Mouse (Mus musculus) limb, embryonic 12.5 days (tissue): ENCODE data around the gene Ctsh. TPM values are rescaled to one million over a fixed set of nuclear protein-coding genes. Genes with fewer than 3 reads are reported as not detected.

Experiments used
- ATAC-seq: fragments of 200-750 bp; cut with Nextera tagmentation; 2 replicates; pipeline ENCODE4 v1.8.0; 2017; ENCODE audit warnings: low read depth, moderate TSS enrichment; ENCODE audit not compliant: insufficient number of reproducible peaks, insufficient read depth, low FRiP score, low TSS enrichment
- H3K27ac ChIP-seq: fragments of 300-500 bp; sonication (generic); 2 replicates; pipeline ENCODE4 v1.5.1; 2016; ENCODE audit warnings: mild to moderate bottlenecking, moderate library complexity
- H3K27me3 ChIP-seq: fragments of 300-500 bp; sonication (generic); 2 replicates; pipeline ENCODE4 v1.6.1; 2016; ENCODE audit warnings: mild to moderate bottlenecking, moderate library complexity
- H3K36me3 ChIP-seq: fragments of 300-500 bp; sonication (generic); 2 replicates; pipeline ENCODE4 v1.6.1; 2016; ENCODE audit warnings: mild to moderate bottlenecking, moderate library complexity
- H3K4me1 ChIP-seq: fragments of 300-500 bp; sonication (generic); replicated peaks from 2 replicates; pipeline ENCODE4 v1.6.1; 2016
- H3K4me2 ChIP-seq: fragments of 300-500 bp; sonication (generic); 2 replicates; pipeline ENCODE4 v1.6.1; 2016; ENCODE audit warnings: mild to moderate bottlenecking, moderate library complexity
- H3K4me3 ChIP-seq: fragments of 300-500 bp; sonication (generic); replicated peaks from 2 replicates; pipeline ENCODE4 v1.5.1; 2016; ENCODE audit warnings: mild to moderate bottlenecking
- H3K9ac ChIP-seq: fragments of 300-500 bp; sonication (generic); replicated peaks from 2 replicates; pipeline ENCODE4 v1.6.1; 2016; ENCODE audit warnings: mild to moderate bottlenecking, moderate library complexity
- H3K9me3 ChIP-seq: fragments of 300-500 bp; sonication (generic); 2 replicates; pipeline ENCODE4 v1.6.1; 2016; ENCODE audit warnings: mild to moderate bottlenecking, moderate library complexity
- WGBS: fragments of 180-500 bp; shearing (Covaris S2); methylation state at CpG from one replicate; pipeline ENCODE4 v1.1.7; 2016; 5-methylcytosine and 5-hydroxymethylcytosine counted together
- polyA plus RNA-seq: library from polyadenylated mRNA; unstranded; fragments of >200 nt; fragmentation: Nextera tagmentation; extraction: Ambion mirVana; gene quantifications from 2 replicates; pipeline ENCODE4 v1.2.1, GENCODE M21; 2016

The Ctsh gene
- polyA plus RNA-seq, result 12.6 and 15.9 TPM in 2 replicates

GRCm38 (mm10) chr9:90053852-90054251 is at the start of gene Ctsh:
TSS of gene Ctsh (plus strand) at chr9:90054152.
- ATAC-seq, result no peak
- Histone ChIP-seq H3K4me1 (no peaks in the 10 kb centered on the region), H3K27ac (0 out of 2 replicates have a peak within 1 kb of the TSS, but pooled peaks have one; percentile 7), H3K9me3 (no peaks in the 10 kb centered on the region), H3K4me2 (peak within 1 kb of the TSS; percentile 93), H3K27me3 (peaks cover 3% of the 10 kb centered on the region; the same call in 1 of the 2 replicates), H3K4me3 (peak within 1 kb of the TSS; percentile 50), H3K9ac (peak within 1 kb of the TSS; percentile 56), H3K36me3 (no peaks in the 10 kb centered on the region)
- 75% methylated on average over 2 of the region's 2 CpGs for WGBS

DNA sequence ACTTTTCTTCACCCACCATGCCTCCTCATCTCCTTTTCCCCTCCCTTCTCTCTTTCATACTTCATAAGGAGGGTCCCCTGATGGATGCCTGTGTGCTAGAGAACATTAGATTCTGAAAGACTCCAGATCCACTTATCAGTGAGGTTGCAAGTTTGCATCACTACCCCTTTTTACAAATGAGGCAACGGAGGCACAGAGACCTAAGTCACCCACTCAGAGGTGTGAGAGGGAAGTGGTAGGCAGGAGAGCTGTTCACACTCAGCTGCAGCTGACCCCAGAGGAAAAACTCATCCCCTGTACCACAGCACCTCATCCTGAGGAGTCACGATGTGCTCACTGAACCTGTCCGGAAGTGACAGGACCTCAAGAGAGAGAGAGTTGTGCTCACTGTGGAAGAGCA is 47.5 kb upstream of the Ctsh start:
- no peak for ATAC-seq
- Histone ChIP-seq H3K36me3 (no peaks in the 10 kb centered on the region), H3K27me3 (no peaks in the 10 kb centered on the region), H3K4me3 (no peak overlapping the region), H3K9ac (no peak overlapping the region), H3K4me1 (no peaks in the 10 kb centered on the region), H3K4me2 (no peak overlapping the region), H3K9me3 (no peaks in the 10 kb centered on the region), H3K27ac (no peak overlapping the region)
- 94% methylated on average over 3 of the region's 3 CpGs for WGBS

- Histone ChIP-seq H3K9ac (no peak overlapping the region), H3K36me3 (no peaks in the 10 kb centered on the region), H3K27me3 (no peaks in the 10 kb centered on the region), H3K4me3 (no peak overlapping the region), H3K4me1 (no peaks in the 10 kb centered on the region), H3K27ac (no peak overlapping the region), H3K9me3 (no peaks in the 10 kb centered on the region), H3K4me2 (no peak overlapping the region)
- no peak for ATAC-seq
- 48% methylated on average over 2 of the region's 2 CpGs for WGBS
Measured at GRCm38 (mm10) chr9:90007094-90007493, 46.9 kb upstream of the Ctsh start.

DNA sequence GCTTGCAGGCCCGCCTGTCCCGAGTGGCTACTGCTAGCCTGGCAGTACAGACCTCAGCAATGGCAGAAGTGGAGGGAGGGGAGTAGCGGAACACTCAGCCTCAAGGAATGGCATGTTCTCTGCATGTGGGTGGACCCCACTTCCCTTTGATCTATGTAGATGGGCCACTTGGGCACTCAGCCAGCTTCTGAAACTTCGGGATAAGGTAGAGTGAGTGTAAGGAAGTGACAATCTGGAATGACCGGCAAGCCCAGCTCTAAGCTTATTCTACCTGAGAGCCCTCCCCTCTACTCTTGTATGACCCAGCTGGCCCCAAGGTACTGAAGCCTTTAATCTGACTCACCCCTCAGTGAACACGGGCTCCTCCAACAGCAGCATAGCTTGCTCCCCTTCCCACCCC is 45.8 kb upstream of the Ctsh start:
- Histone ChIP-seq H3K36me3 (no peaks in the 10 kb centered on the region), H3K27ac (no peak overlapping the region), H3K4me2 (no peak overlapping the region), H3K27me3 (no peaks in the 10 kb centered on the region), H3K4me3 (no peak overlapping the region), H3K9me3 (0 out of 2 replicates have a peak, but pooled peaks cover 3% of the 10 kb centered on the region), H3K9ac (no peak overlapping the region), H3K4me1 (no peaks in the 10 kb centered on the region)
- 80% methylated on average over 6 of the region's 6 CpGs for WGBS
- ATAC-seq, result 0 out of 2 replicates have a peak, but pooled peaks have one; percentile 38

DNA sequence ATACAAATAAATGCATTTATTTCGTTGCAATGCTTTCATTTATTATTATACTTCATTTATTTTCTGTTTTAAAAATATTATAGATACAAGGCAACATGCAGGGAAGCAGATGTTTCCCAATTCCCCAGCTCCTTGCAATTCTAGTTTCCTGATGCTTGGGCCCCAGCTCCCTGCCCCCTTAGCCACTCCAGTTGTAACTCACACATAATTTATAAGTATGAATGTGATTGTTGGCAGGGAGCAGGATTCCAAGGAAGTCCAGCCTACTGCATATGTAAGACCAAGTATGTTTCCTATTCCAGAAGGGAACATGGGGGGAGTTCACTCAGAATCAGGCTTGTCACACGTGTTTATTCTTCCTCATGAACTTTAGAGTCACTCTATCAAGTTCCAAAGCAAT is 42.1 kb upstream of the Ctsh start:
- H3K9me3 ChIP-seq, result 0 out of 2 replicates have a peak, but pooled peaks cover 3% of the 10 kb centered on the region

GRCm38 (mm10) chr9:90014649-90015048 is 39.3 kb upstream of the Ctsh start:
- H3K4me3 ChIP-seq, result no peak overlapping the region
- ATAC-seq, result no peak
- H3K4me1 ChIP-seq, result no peaks in the 10 kb centered on the region
- H3K9me3 ChIP-seq, result 0 out of 2 replicates have a peak, but pooled peaks cover 3% of the 10 kb centered on the region
- H3K27ac ChIP-seq, result no peak overlapping the region
- H3K4me2 ChIP-seq, result no peak overlapping the region
- H3K36me3 ChIP-seq, result no peaks in the 10 kb centered on the region
- 84% methylated on average over 3 of the region's 3 CpGs for WGBS
- H3K9ac ChIP-seq, result no peak overlapping the region
- no peaks in the 10 kb centered on the region for H3K27me3 ChIP-seq

More for the DNA sequence above, 42.1 kb upstream of the Ctsh start:
- Histone ChIP-seq H3K4me3 (no peak overlapping the region), H3K36me3 (no peaks in the 10 kb centered on the region), H3K27me3 (no peaks in the 10 kb centered on the region), H3K9ac (no peak overlapping the region), H3K4me2 (no peak overlapping the region), H3K4me1 (no peaks in the 10 kb centered on the region), H3K27ac (no peak overlapping the region)
- WGBS, result 56% methylated on average over 2 of the region's 2 CpGs
- no peak for ATAC-seq

GRCm38 (mm10) chr9:90016204-90016603 is 37.7 kb upstream of the Ctsh start:
- no peak for ATAC-seq
- no peaks in the 10 kb centered on the region for H3K4me1 ChIP-seq
- no peaks in the 10 kb centered on the region for H3K27me3 ChIP-seq
- H3K4me3 ChIP-seq, result no peak overlapping the region
- 62% methylated on average over 6 of the region's 6 CpGs for WGBS
- 0 out of 2 replicates have a peak, but pooled peaks cover 3% of the 10 kb centered on the region for H3K9me3 ChIP-seq
- no peaks in the 10 kb centered on the region for H3K36me3 ChIP-seq
- no peak overlapping the region for H3K4me2 ChIP-seq
- H3K9ac ChIP-seq, result no peak overlapping the region
- no peak overlapping the region for H3K27ac ChIP-seq

DNA sequence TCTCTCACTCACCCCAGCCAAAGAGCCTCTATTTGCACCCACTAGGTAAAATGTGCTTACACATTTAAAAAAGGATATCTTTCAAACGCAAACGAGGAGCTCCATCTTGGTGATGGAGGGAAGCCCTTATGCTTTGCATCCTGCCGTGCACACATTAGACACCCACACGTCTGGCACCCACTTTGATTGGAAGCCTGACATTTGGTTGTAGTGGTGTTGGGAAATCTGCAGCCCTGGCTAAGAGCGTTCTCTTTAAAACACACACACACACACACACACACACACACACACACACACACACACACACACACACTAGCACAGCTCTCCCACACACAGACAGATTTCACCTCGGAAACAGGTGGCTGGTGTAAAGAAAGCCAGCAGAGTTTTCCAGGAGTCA is 33.1 kb upstream of the Ctsh start:
- Histone ChIP-seq H3K4me2 (no peak overlapping the region), H3K9ac (no peak overlapping the region), H3K27me3 (no peaks in the 10 kb centered on the region), H3K9me3 (no peaks in the 10 kb centered on the region), H3K27ac (no peak overlapping the region), H3K4me1 (no peaks in the 10 kb centered on the region), H3K36me3 (no peaks in the 10 kb centered on the region), H3K4me3 (no peak overlapping the region)
- 78% methylated on average over 6 of the region's 6 CpGs for WGBS
- no peak for ATAC-seq

GRCm38 (mm10) chr9:90021442-90021841 is 32.5 kb upstream of the Ctsh start:
- WGBS, result 89% methylated on average over 4 of the region's 4 CpGs
- Histone ChIP-seq H3K36me3 (no peaks in the 10 kb centered on the region), H3K9ac (no peak overlapping the region), H3K4me2 (no peak overlapping the region), H3K27me3 (no peaks in the 10 kb centered on the region), H3K27ac (no peak overlapping the region), H3K9me3 (no peaks in the 10 kb centered on the region), H3K4me3 (no peak overlapping the region), H3K4me1 (no peaks in the 10 kb centered on the region)
- ATAC-seq, result no peak

- H3K27me3 ChIP-seq, result no peaks in the 10 kb centered on the region
- no peaks in the 10 kb centered on the region for H3K36me3 ChIP-seq
- no peak overlapping the region for H3K9ac ChIP-seq
- no peaks in the 10 kb centered on the region for H3K4me1 ChIP-seq
- 88% methylated on average over 6 of the region's 6 CpGs for WGBS
- H3K9me3 ChIP-seq, result no peaks in the 10 kb centered on the region
- no peak overlapping the region for H3K27ac ChIP-seq
- no peak overlapping the region for H3K4me3 ChIP-seq
- no peak for ATAC-seq
- H3K4me2 ChIP-seq, result no peak overlapping the region
Measured at GRCm38 (mm10) chr9:90027709-90028108, 26.2 kb upstream of the Ctsh start.

GRCm38 (mm10) chr9:90033922-90034321 is 20.0 kb upstream of the Ctsh start:
- 82% methylated on average over 4 of the region's 4 CpGs for WGBS
- H3K4me1 ChIP-seq, result no peaks in the 10 kb centered on the region
- no peaks in the 10 kb centered on the region for H3K9me3 ChIP-seq
- H3K27me3 ChIP-seq, result no peaks in the 10 kb centered on the region
- no peaks in the 10 kb centered on the region for H3K36me3 ChIP-seq
- H3K9ac ChIP-seq, result no peak overlapping the region
- no peak overlapping the region for H3K4me2 ChIP-seq
- H3K27ac ChIP-seq, result no peak overlapping the region
- no peak overlapping the region for H3K4me3 ChIP-seq
- ATAC-seq, result no peak

- no peaks in the 10 kb centered on the region for H3K36me3 ChIP-seq
- H3K27ac ChIP-seq, result no peak overlapping the region
- no peak overlapping the region for H3K9ac ChIP-seq
- H3K4me2 ChIP-seq, result no peak overlapping the region
- 75% methylated on average over 2 of the region's 2 CpGs for WGBS
- no peak overlapping the region for H3K4me3 ChIP-seq
- H3K9me3 ChIP-seq, result no peaks in the 10 kb centered on the region
- H3K27me3 ChIP-seq, result no peaks in the 10 kb centered on the region
- no peak for ATAC-seq
- H3K4me1 ChIP-seq, result no peaks in the 10 kb centered on the region
Measured at GRCm38 (mm10) chr9:90035168-90035567, 18.8 kb upstream of the Ctsh start.
